Mouse (Mus musculus): ENCODE measurements at regions not wholly inside any gene's neighbourhood (a gene's known extent, or its start where the extent isn't known, plus 50 kb on each side); places are given as distances from the start of the nearest gene placed in this dataset.

- ChIA-PET POLR2A (no interaction called here), CTCF (no interaction called here)
Measured at GRCm38 (mm10) chr6:104916787-104917186, 424.2 kb downstream of the Cntn6 start.

GRCm38 (mm10) chr6:104922577-104922976 lies 430.0 kb downstream of the Cntn6 start:
- ChIA-PET POLR2A (no interaction called here), CTCF (no interaction called here)

GRCm38 (mm10) chr6:104926088-104926487 lies 433.5 kb downstream of the Cntn6 start:
- ChIA-PET POLR2A (no interaction called here), CTCF (no interaction called here)

- ChIA-PET POLR2A (no interaction called here), CTCF (no interaction called here)
Measured at GRCm38 (mm10) chr6:104930284-104930683, 437.7 kb downstream of the Cntn6 start.

- POLR2A ChIA-PET = no interaction called here
- CTCF ChIA-PET = no interaction called here
Measured at GRCm38 (mm10) chr6:104932153-104932552, 439.6 kb downstream of the Cntn6 start.

- POLR2A ChIA-PET = no interaction called here
- CTCF ChIA-PET = interaction anchor here in 1 of 4 experiments (0.6 kb wide), 2 partner anchors 10 to 1002 kb away, joined by 3 to 4 read pairs; no protein-coding TSS in a partner anchor
Measured at GRCm38 (mm10) chr6:104939134-104939533, 446.5 kb downstream of the Cntn6 start.

GRCm38 (mm10) chr6:104974517-104974916 lies 481.9 kb downstream of the Cntn6 start:
- ChIA-PET POLR2A (no interaction called here), CTCF (no interaction called here)

GRCm38 (mm10) chr6:104984144-104984543 lies 491.6 kb downstream of the Cntn6 start:
- ChIA-PET POLR2A (no interaction called here), CTCF (no interaction called here)

- ChIA-PET POLR2A (no interaction called here), CTCF (no interaction called here)
Measured at GRCm38 (mm10) chr6:104989863-104990262, 497.3 kb downstream of the Cntn6 start.

DNA sequence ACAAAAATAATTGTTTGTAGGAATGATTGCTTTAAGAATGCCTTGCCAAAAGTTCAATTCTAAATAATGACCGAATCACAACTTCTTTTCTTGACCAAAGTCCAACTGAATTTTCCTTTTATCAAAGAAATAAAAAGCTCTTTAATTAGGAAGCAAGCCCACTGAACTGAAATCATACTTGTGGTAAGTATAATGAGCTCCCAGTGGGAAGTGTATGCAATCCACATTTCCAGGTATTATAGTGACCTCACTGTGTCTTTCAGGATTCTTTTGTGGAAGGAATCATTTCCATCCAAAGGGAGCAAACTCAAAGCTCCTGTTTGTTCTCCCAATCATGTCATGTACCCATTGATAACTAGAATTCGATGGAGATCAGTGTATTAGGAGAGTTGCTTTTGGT lies 497.8 kb downstream of the Cntn6 start:
- ChIA-PET CTCF (no interaction called here), POLR2A (no interaction called here)

GRCm38 (mm10) chr6:104999601-105000000 lies 507.0 kb downstream of the Cntn6 start:
- POLR2A ChIA-PET = no interaction called here
- CTCF ChIA-PET = no interaction called here

GRCm38 (mm10) chr6:105020672-105021071 lies 528.1 kb downstream of the Cntn6 start:
- POLR2A ChIA-PET = no interaction called here
- CTCF ChIA-PET = no interaction called here

GRCm38 (mm10) chr6:105021174-105021573 lies 528.6 kb downstream of the Cntn6 start:
- CTCF ChIA-PET = no interaction called here
- POLR2A ChIA-PET = no interaction called here

DNA sequence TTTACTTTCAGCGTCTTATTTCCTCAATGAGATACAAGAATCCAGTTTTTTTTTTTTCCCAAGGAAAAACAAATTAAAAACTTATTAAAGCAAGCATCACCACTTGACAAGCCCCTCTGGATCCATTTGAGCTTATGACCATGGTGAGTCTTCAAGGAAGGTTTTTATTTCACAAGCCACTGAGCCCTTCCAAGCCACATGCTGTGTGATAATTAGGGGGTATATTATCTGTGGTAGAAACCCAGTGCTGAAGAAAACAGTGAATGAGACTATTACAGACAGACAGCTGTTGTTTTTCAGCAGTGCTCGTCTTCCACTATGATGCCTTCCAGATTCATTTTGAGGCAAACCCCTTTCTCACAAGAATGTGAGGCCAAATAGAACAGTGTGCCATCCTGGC lies 573.6 kb downstream of the Cntn6 start:
- POLR2A ChIA-PET = interaction anchor here in 1 of 4 experiments (0.5 kb wide), 1 partner anchor 228 kb away, joined by 3 read pairs; no protein-coding TSS in a partner anchor
- CTCF ChIA-PET = no interaction called here

GRCm38 (mm10) chr6:105090882-105091281 lies 586.6 kb upstream of the Cntn4 start:
- ChIA-PET POLR2A (no interaction called here), CTCF (interaction anchor here in 2 of 4 experiments (0.6 to 1.7 kb wide), 3 partner anchors 8 to 1063 kb away, joined by 3 to 6 read pairs (median 4); no protein-coding TSS in a partner anchor)

Measured in embryonic stem cell, embryonic (primary cell).